Mouse (Mus musculus) hindbrain, embryonic 15.5 days (tissue): Measurements from ENCODE around the gene Barhl2. TPM values are rescaled to one million over a fixed set of nuclear protein-coding genes. Genes with fewer than 3 reads are reported as not detected.

Experiments used
- ATAC-seq: fragments of 200-750 bp; cut with Nextera tagmentation; 2 replicates; pipeline ENCODE4 v1.8.0; 2017; ENCODE audit warnings: low read depth, moderate number of reproducible peaks, moderate TSS enrichment; ENCODE audit not compliant: low FRiP score
- H3K27ac ChIP-seq: fragments of 300-500 bp; sonication (generic); replicated peaks from 2 replicates; pipeline ENCODE4 v1.5.1; 2015; ENCODE audit warnings: mild to moderate bottlenecking, inconsistent platforms
- H3K27me3 ChIP-seq: fragments of 300-500 bp; sonication (generic); 2 replicates; pipeline ENCODE4 v1.6.1; 2015; ENCODE audit warnings: control low read depth, inconsistent platforms
- H3K36me3 ChIP-seq: fragments of 300-500 bp; sonication (generic); 2 replicates; pipeline ENCODE4 v1.6.1; 2015; ENCODE audit warnings: control low read depth, inconsistent platforms
- H3K4me1 ChIP-seq: fragments of 300-500 bp; sonication (generic); replicated peaks from 2 replicates; pipeline ENCODE4 v1.6.1; 2015; ENCODE audit warnings: control low read depth, inconsistent platforms
- H3K4me2 ChIP-seq: fragments of 300-500 bp; sonication (generic); 2 replicates; pipeline ENCODE4 v1.6.1; 2015; ENCODE audit warnings: moderate library complexity, mild to moderate bottlenecking, inconsistent platforms
- H3K4me3 ChIP-seq: fragments of 300-500 bp; sonication (generic); 2 replicates; pipeline ENCODE4 v1.5.1; 2015; ENCODE audit warnings: mild to moderate bottlenecking, inconsistent platforms
- H3K9ac ChIP-seq: fragments of 300-500 bp; sonication (generic); 2 replicates; pipeline ENCODE4 v1.6.1; 2015; ENCODE audit warnings: inconsistent platforms
- H3K9me3 ChIP-seq: fragments of 300-500 bp; sonication (generic); 2 replicates; pipeline ENCODE4 v1.6.1; 2016; ENCODE audit warnings: control low read depth, inconsistent platforms
- WGBS: fragments of 180-500 bp; shearing (Covaris S2); methylation state at CpG from one replicate; pipeline ENCODE4 v1.1.7; 2015; 5-methylcytosine and 5-hydroxymethylcytosine counted together
- polyA plus RNA-seq: library from polyadenylated mRNA; unstranded; fragments of >200 nt; fragmentation: Nextera tagmentation; extraction: Ambion mirVana; gene quantifications from 2 replicates; pipeline ENCODE4 v1.2.1, GENCODE M21; 2015

The Barhl2 gene
- polyA plus RNA-seq, result 1.6 and 2.2 TPM in 2 replicates

DNA sequence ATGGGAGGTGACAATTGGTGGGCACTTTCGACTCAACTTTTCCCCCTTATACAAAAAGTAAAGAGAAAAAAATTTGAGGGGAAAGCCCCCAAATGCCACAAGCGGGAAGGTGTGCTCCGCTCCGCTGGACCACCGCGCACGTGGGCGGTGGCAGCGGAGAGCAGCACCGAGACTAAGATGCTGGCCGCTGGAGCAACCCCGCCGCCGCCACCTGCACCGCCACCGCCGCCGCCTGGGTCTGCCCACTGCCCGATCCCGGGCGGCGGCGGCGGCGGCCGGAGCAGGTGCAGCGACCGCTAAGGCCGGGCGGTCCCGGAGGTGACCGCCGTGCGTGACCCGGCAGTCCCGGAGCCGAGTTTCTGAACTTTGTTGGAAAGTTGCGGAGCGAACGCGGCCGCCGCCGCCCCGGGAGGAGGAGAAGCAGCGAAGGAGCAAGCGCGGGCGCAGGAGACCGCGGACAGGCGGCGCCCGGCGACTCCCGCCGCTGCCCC, at the start of gene Barhl2:
Barhl2 (minus strand) TSS at position 181 of the 491 bp plus-strand sequence.
- peak within 1 kb of the TSS; percentile 61 for H3K4me2 ChIP-seq
- peak within 1 kb of the TSS; percentile 25; the same call in 1 of the 2 replicates for H3K9ac ChIP-seq
- H3K27ac ChIP-seq, result no peak within 1 kb of the TSS
- under 1% methylated on average over 41 of the region's 57 CpGs for WGBS
- no peaks in the 10 kb centered on the region for H3K36me3 ChIP-seq
- H3K27me3 ChIP-seq, result peaks cover 79% of the 10 kb centered on the region
- H3K4me3 ChIP-seq, result peak within 1 kb of the TSS; percentile 39
- ATAC-seq, result peak; percentile 15; the same call in 1 of the 2 replicates
- H3K9me3 ChIP-seq, result no peaks in the 10 kb centered on the region
- H3K4me1 ChIP-seq, result peaks cover 15% of the 10 kb centered on the region

DNA sequence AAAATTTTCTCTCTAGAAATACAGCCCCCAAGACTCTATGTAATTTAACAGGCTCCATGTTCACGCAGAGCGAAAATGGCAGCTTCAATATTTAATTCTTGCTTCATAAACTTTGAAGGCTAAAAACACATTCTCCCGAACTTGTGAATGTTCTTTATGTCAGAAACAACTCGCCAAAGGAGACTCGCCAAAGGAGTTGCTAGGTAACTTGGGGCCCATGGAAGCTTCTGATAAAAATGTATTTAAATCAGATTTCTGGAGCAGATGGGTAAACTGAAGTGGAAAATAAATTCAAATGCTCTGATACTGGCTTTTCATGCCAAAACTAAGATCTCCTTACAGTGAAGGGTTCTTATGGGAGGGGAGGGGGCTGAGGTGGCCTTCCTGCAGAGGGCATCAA, 48.1 kb upstream of the Barhl2 start:
- Histone ChIP-seq H3K9ac (no peak overlapping the region), H3K4me1 (0 out of 2 replicates have a peak, but pooled peaks cover 5% of the 10 kb centered on the region), H3K27me3 (0 out of 2 replicates have a peak, but pooled peaks cover 2% of the 10 kb centered on the region), H3K4me3 (no peak overlapping the region), H3K36me3 (no peaks in the 10 kb centered on the region), H3K27ac (no peak overlapping the region), H3K9me3 (no peaks in the 10 kb centered on the region), H3K4me2 (no peak overlapping the region)
- 76% methylated on average over 5 of the region's 5 CpGs for WGBS
- ATAC-seq, result no peak

DNA sequence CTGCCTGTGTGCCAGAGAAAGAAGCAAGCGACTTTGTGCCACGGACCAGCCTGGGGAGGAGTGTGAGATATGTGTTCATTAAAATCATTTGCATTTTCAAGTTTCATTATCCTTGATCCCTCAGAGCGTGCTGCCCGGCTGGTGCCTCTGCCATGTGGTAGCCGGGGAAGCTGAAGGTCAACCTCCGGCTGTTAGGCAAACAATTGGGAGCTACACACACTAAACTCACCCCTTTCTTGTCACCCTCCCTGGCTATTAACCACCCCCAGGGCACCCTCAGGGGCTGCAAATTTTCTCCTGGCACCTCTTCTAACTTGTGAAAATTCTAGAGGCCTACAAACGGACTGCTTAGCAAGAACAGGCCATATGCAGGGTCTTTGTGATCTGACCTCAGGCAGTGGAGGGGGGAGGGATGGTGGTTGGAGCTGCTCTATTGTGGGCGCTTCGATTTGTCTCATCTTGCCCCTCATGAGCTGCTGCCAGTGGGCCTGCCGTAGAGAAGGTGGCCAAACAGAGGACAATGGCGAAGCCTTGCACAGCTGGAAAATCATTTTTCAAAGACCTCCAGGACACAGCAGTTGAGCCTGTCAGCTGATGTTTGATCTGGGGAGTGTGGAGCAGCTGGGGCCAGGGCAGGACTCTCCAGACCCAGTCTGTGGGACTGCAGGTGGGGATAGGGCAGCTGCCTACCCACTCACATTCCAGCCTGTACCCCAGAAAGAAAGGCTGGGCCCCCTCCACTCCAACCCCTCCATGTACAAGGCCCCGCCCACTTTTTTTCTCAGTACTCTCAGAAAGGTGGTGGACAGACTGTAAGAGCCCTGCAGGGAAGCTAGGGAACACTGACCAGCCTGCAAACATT, 44.9 kb upstream of the Barhl2 start:
- H3K4me1 ChIP-seq, result 0 out of 2 replicates have a peak, but pooled peaks cover 6% of the 10 kb centered on the region
- H3K27me3 ChIP-seq, result peaks cover 9% of the 10 kb centered on the region; the same call in 1 of the 2 replicates
- H3K4me2 ChIP-seq, result no peak overlapping the region
- no peak overlapping the region for H3K27ac ChIP-seq
- no peaks in the 10 kb centered on the region for H3K36me3 ChIP-seq
- no peaks in the 10 kb centered on the region for H3K9me3 ChIP-seq
- WGBS, result 37% methylated on average over 12 of the region's 12 CpGs
- no peak overlapping the region for H3K9ac ChIP-seq
- peak; percentile 56; the same call in 1 of the 2 replicates for ATAC-seq
- H3K4me3 ChIP-seq, result no peak overlapping the region

DNA sequence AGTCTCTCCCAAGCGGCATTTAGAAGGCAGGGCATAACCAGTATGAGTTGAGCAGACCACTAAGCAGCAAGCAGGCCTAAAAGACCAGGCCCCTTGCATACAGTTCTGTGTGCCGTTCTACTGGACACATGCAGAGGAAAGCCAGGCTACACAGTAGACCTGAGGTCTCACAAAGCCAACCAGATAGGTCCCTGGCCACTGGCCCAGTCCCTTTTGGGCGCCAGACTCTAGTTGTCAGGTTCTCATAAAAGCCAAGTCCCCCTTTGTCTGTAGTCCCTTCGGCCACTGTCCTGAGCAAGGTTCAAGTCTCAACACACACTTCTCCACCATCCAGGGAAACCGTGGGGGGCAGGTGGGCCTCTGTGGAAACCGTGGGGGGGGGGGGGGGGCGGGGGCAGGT, 44.3 kb upstream of the Barhl2 start:
- Histone ChIP-seq H3K9ac (no peak overlapping the region), H3K4me2 (no peak overlapping the region), H3K27me3 (peaks cover 9% of the 10 kb centered on the region; the same call in 1 of the 2 replicates), H3K27ac (no peak overlapping the region), H3K4me1 (0 out of 2 replicates have a peak, but pooled peaks cover 6% of the 10 kb centered on the region), H3K9me3 (no peaks in the 10 kb centered on the region), H3K4me3 (no peak overlapping the region), H3K36me3 (no peaks in the 10 kb centered on the region)
- WGBS, result 59% methylated on average over 7 of the region's 7 CpGs
- ATAC-seq, result peak; percentile 34; the same call in 1 of the 2 replicates

DNA sequence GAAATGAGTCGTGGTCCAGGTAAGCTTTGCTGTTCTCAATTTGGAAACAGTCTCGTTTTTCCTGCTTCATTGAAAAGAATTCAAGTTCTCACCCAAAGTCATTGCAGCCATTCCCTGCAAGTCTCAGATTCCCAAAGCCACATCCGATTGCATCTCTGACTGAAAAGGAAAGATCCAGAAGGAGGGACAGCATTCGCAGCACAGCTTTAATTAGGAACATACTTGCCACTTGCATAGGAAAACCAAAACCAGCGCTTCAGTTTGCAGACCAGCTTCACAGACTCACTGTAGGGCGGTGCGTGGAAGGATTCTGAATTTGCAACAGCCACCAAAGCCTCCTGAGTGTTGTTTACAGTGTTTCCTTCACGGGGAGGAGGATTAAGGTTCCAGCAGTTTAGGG, 33.8 kb upstream of the Barhl2 start:
- Histone ChIP-seq H3K9ac (no peak overlapping the region), H3K27me3 (no peaks in the 10 kb centered on the region), H3K4me1 (0 out of 2 replicates have a peak, but pooled peaks cover 4% of the 10 kb centered on the region), H3K4me2 (no peak overlapping the region), H3K9me3 (no peaks in the 10 kb centered on the region), H3K4me3 (no peak overlapping the region), H3K36me3 (no peaks in the 10 kb centered on the region), H3K27ac (no peak overlapping the region)
- ATAC-seq, result no peak
- WGBS, result 54% methylated on average over 8 of the region's 8 CpGs

DNA sequence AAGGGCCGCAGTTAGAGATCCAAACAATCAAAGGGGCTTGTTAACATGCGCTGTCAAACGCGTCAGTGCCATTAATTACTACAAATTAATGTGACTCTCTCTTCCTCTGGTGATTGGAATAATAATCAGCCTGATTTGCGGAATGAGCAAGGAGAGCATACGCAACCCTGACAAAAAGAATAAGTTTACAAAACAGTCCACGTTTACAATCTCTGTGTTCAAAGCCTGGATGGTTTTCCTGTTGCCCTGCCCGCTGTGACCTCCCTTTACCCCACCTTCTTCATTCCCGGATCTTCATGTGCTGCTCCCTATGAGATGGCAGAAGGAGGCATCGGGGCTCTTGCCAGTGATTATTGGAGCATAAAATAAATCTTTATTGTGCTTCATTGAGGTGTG, 14.1 kb upstream of the Barhl2 start:
- Histone ChIP-seq H3K36me3 (no peaks in the 10 kb centered on the region), H3K27ac (no peak overlapping the region), H3K9ac (no peak overlapping the region), H3K4me2 (no peak overlapping the region), H3K4me1 (peaks cover 9% of the 10 kb centered on the region; the same call in 1 of the 2 replicates), H3K9me3 (no peaks in the 10 kb centered on the region), H3K4me3 (no peak overlapping the region), H3K27me3 (peaks cover 86% of the 10 kb centered on the region)
- WGBS, result 3% methylated on average over 10 of the region's 10 CpGs
- no peak for ATAC-seq

DNA sequence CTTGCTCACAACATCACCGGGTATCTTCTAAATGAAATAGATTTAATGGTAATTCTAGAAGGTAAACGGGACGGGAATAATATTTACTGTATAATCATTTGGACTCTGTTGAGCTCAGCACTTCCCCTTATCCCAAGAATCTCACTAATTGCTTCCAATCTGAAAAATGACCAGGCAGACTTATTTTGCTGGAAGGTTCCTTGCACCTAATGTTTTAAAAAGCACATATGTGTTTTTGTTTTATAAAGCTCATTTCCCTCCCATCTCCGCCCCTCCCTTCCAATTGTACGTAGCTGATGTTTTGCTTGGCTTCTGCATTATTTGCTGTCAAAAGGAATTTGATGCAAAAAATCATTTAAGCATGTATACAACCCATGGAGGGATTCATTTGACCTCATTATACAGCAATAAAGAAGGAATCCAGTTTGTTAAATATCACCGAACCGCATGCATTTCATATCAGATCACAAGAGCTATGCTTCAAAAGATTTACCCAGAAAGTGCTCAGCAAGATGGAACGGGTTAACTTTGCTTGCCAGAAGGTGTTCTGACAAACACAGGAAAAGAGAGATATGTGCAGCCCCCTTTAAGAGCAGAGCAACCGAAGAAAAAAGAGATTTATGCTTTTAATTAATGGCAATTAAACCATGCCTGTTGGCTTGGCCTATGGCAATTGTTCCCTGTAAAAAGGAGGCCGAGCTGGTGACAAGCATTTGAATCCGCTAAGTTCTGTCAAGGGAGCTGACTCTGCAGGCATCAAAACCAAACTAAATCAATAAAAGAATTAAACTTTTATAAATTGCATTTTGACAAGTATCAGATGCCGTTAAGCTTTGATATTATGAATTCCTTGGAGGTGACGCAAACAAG, 13.5 kb upstream of the Barhl2 start:
- peak overlapping the region; percentile 45; the same call in 1 of the 2 replicates for H3K4me2 ChIP-seq
- no peak overlapping the region for H3K27ac ChIP-seq
- 12% methylated on average over 13 of the region's 13 CpGs for WGBS
- ATAC-seq, result no peak
- peaks cover 9% of the 10 kb centered on the region; the same call in 1 of the 2 replicates for H3K4me1 ChIP-seq
- H3K9ac ChIP-seq, result no peak overlapping the region
- H3K36me3 ChIP-seq, result no peaks in the 10 kb centered on the region
- H3K9me3 ChIP-seq, result no peaks in the 10 kb centered on the region
- H3K27me3 ChIP-seq, result peaks cover 89% of the 10 kb centered on the region
- H3K4me3 ChIP-seq, result no peak overlapping the region

DNA sequence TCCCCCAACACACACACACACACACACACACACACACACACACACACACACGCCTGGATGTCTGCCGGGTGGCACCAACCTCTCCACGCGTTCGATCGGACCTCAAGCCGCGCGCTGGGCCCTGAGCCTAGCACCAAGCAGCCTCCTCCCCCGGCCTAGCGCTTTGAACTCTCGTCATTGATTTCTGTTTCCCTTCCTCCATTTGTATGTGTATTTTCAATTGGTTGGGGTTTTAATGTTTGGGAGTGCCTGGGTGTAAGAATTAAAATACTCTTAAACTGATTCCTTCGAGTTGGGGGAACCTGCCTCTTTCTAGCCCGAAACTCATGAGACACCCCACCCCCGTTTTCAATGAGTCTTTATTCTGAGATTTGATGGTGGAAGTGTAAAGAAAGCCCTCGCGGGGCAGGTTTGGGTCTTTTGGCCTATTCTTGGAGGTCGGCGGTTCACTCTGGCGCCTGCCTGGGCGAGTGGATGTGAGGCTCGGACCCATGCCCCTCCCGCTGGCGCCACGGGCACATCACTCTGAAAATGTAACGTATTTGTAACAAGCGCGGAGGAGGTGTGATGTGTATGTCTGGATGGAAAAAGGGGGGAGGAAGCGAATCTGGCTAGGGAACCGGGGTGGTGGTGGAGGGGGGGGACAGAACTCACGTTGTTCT, 7.3 kb upstream of the Barhl2 start:
- H3K4me1 ChIP-seq, result peaks cover 13% of the 10 kb centered on the region
- no peak for ATAC-seq
- H3K4me2 ChIP-seq, result peak overlapping the region; percentile 5; the same call in 1 of the 2 replicates
- no peaks in the 10 kb centered on the region for H3K36me3 ChIP-seq
- H3K9ac ChIP-seq, result no peak overlapping the region
- no peaks in the 10 kb centered on the region for H3K9me3 ChIP-seq
- no peak overlapping the region for H3K27ac ChIP-seq
- WGBS, result under 1% methylated on average over 31 of the region's 31 CpGs
- peaks cover 91% of the 10 kb centered on the region for H3K27me3 ChIP-seq
- H3K4me3 ChIP-seq, result no peak overlapping the region

DNA sequence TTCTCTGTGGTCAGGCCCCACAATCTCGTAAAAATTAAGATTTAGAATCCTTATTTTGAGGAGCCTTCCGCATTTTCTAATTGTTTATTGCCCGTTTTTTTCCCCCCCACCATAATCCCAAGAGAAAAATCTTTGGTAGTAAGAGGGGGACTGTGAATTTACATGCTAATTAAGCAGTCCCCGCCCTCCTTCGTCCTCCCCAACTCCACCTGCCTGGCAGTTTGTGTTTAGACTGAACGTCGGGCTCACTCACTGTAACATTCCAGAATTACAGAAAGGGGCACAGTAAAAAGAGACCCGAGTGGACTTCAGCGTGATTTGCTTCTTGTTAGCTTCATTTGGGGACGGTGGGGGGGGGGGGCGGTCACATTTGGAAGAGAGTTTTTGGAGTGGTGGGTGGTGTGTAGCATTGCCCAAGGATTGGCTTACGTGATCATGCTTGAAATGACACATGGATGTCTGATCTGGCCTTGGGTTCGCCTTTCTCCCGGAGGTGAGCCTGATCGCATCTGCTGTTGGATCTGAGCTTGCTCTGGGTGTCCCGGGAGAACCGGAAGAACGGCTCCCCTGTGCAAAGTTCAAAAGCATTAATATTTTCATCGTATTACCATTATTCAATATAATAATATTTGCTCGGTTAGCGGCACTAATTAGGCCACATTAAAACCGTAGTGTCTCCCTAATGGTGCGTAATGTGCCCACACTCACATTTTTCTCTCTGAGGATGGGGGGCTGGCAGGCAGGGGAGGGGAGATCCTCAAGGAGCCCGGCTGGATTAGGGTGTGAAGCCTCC, 6.6 kb upstream of the Barhl2 start:
- Histone ChIP-seq H3K4me1 (peaks cover 10% of the 10 kb centered on the region; the same call in 1 of the 2 replicates), H3K9me3 (no peaks in the 10 kb centered on the region), H3K4me3 (no peak overlapping the region), H3K9ac (no peak overlapping the region), H3K27ac (no peak overlapping the region), H3K36me3 (no peaks in the 10 kb centered on the region), H3K4me2 (0 out of 2 replicates have a peak overlapping the region, but pooled peaks have one; percentile 22), H3K27me3 (peaks cover 88% of the 10 kb centered on the region)
- WGBS, result 1% methylated on average over 24 of the region's 24 CpGs
- ATAC-seq, result no peak

DNA sequence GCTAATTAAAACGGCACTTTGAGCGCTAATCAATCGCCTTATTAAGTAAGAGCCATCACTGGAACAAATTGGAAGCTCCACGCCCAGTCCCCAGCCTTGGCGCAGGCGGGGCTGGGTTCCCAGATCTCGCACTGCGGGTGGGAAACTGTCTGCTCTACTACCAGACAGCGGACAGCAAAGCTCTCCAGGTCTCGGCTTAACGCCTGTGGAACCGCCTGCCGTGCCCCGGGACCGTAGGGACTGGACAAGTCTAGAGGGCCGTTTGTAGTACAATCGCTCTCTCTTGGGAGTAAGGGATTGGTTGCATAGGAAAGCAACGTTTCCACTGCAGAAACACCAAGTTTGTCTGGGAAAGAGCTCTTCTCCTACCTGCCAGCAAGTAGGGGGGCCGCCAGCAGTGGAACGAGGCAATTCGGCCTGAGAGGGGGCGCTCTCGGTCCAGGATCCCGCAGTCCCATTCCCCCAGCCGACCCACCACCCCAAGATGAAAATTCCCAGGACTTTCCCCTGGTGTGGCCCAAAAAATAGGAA, 5.8 kb upstream of the Barhl2 start:
- Histone ChIP-seq H3K36me3 (no peaks in the 10 kb centered on the region), H3K4me2 (peak overlapping the region; percentile 22; the same call in 1 of the 2 replicates), H3K27me3 (peaks cover 87% of the 10 kb centered on the region), H3K9ac (no peak overlapping the region), H3K4me3 (no peak overlapping the region), H3K27ac (no peak overlapping the region), H3K9me3 (no peaks in the 10 kb centered on the region), H3K4me1 (peaks cover 16% of the 10 kb centered on the region)
- no peak for ATAC-seq
- 0% methylated on average over 25 of the region's 25 CpGs for WGBS
